Mouse (Mus musculus): ENCODE measurements at regions not wholly inside any gene's neighbourhood (a gene's known extent, or its start where the extent isn't known, plus 50 kb on each side); places are given as distances from the start of the nearest gene placed in this dataset.

- DNase-seq (ENCODE audit: low spot score), result no peak
These were observed 171.7 kb downstream of the Dact1 start for GRCm38 (mm10) chr12:71481371-71481770.

GRCm38 (mm10) chr12:71481899-71482593 is 172.4 kb downstream of the Dact1 start:
- no peak for DNase-seq (ENCODE audit: low spot score)

- no peak for DNase-seq (ENCODE audit: low spot score)
These were observed 172.9 kb downstream of the Dact1 start for GRCm38 (mm10) chr12:71482619-71483018.

- DNase-seq (ENCODE audit: low spot score), result no peak
These were observed 174.0 kb downstream of the Dact1 start for GRCm38 (mm10) chr12:71483536-71484165.

GRCm38 (mm10) chr12:71484286-71484685 is 174.6 kb downstream of the Dact1 start:
- no peak for DNase-seq (ENCODE audit: low spot score)

GRCm38 (mm10) chr12:71486078-71486477 is 176.4 kb downstream of the Dact1 start:
- DNase-seq (ENCODE audit: low spot score), result no peak

- DNase-seq (ENCODE audit: low spot score), result no peak
These were observed 178.1 kb downstream of the Dact1 start for GRCm38 (mm10) chr12:71487591-71488435.

GRCm38 (mm10) chr12:71489295-71489694 is 179.6 kb downstream of the Dact1 start:
- DNase-seq (ENCODE audit: low spot score), result no peak

GRCm38 (mm10) chr12:71494803-71495293 is 185.2 kb downstream of the Dact1 start:
- DNase-seq (ENCODE audit: low spot score), result no peak

- DNase-seq (ENCODE audit: low spot score), result no peak
These were observed 188.8 kb downstream of the Dact1 start for GRCm38 (mm10) chr12:71498246-71499029.

- no peak for DNase-seq (ENCODE audit: low spot score)
These were observed 191.7 kb downstream of the Dact1 start for GRCm38 (mm10) chr12:71501299-71501810.

GRCm38 (mm10) chr12:71503265-71503664 is 193.6 kb downstream of the Dact1 start:
- no peak for DNase-seq (ENCODE audit: low spot score)

GRCm38 (mm10) chr12:71506206-71506605 is 196.5 kb downstream of the Dact1 start:
- DNase-seq (ENCODE audit: low spot score), result no peak

- DNase-seq (ENCODE audit: low spot score), result no peak
These were observed 197.0 kb downstream of the Dact1 start for GRCm38 (mm10) chr12:71506716-71507115.

- no peak for DNase-seq (ENCODE audit: low spot score)
These were observed 203.4 kb downstream of the Dact1 start for GRCm38 (mm10) chr12:71512915-71513612.

- DNase-seq (ENCODE audit: low spot score), result no peak
These were observed 209.8 kb downstream of the Dact1 start for GRCm38 (mm10) chr12:71519520-71519919.

GRCm38 (mm10) chr12:71521936-71522335 is 212.3 kb downstream of the Dact1 start:
- DNase-seq (ENCODE audit: low spot score), result no peak

- DNase-seq (ENCODE audit: low spot score), result no peak
These were observed 212.8 kb downstream of the Dact1 start for GRCm38 (mm10) chr12:71522451-71522850.

- DNase-seq (ENCODE audit: low spot score), result no peak
These were observed 214.5 kb downstream of the Dact1 start for GRCm38 (mm10) chr12:71524156-71524555.

- DNase-seq (ENCODE audit: low spot score), result no peak
These were observed 215.7 kb downstream of the Dact1 start for GRCm38 (mm10) chr12:71525255-71525927.
